Mouse (Mus musculus) neural tube, embryonic 11.5 days (tissue): ENCODE measurements around the gene Ptpn14. TPM values are rescaled to one million over a fixed set of nuclear protein-coding genes. Genes with fewer than 3 reads are reported as not detected.

Experiments
- ATAC-seq: fragments of 200-750 bp; cut with Nextera tagmentation; 2 replicates; pipeline ENCODE4 v1.8.0; 2017; ENCODE audit warnings: moderate number of reproducible peaks, mild to moderate bottlenecking, moderate TSS enrichment, moderate library complexity; ENCODE audit not compliant: insufficient read depth, low FRiP score, low TSS enrichment
- DNase-seq: peaks from one replicate; pipeline ENCODE4 v3.0.0-alpha.2; 2015; ENCODE audit warnings: low spot score
- H3K27ac ChIP-seq: fragments of 300-500 bp; sonication (generic); 2 replicates; pipeline ENCODE4 v1.5.1; 2014; ENCODE audit warnings: low read depth, mild to moderate bottlenecking, low read length
- H3K27me3 ChIP-seq: fragments of 300-500 bp; sonication (generic); 2 replicates; pipeline ENCODE4 v1.6.1; 2014; ENCODE audit warnings: mild to moderate bottlenecking, low read length, mixed read lengths; ENCODE audit not compliant: control insufficient read depth, insufficient read depth
- H3K36me3 ChIP-seq: fragments of 300-500 bp; sonication (generic); 2 replicates; pipeline ENCODE4 v1.6.1; 2014; ENCODE audit warnings: mild to moderate bottlenecking, low read length, moderate library complexity, mixed read lengths; ENCODE audit not compliant: control insufficient read depth, insufficient read depth
- H3K4me1 ChIP-seq: fragments of 300-500 bp; sonication (generic); 2 replicates; pipeline ENCODE4 v1.6.1; 2014; ENCODE audit warnings: low read length, mixed read lengths; ENCODE audit not compliant: control insufficient read depth, insufficient read depth
- H3K4me2 ChIP-seq: fragments of 300-500 bp; sonication (generic); 2 replicates; pipeline ENCODE4 v1.6.1; 2014; ENCODE audit warnings: low read depth, mild to moderate bottlenecking, moderate library complexity
- H3K4me3 ChIP-seq: fragments of 300-500 bp; sonication (generic); 2 replicates; pipeline ENCODE4 v1.5.1; 2014; ENCODE audit warnings: low read depth, low read length
- H3K9ac ChIP-seq: fragments of 300-500 bp; sonication (generic); 2 replicates; pipeline ENCODE4 v1.6.1; 2014; ENCODE audit warnings: mild to moderate bottlenecking, low read length
- H3K9me3 ChIP-seq: fragments of 300-500 bp; sonication (generic); 2 replicates; pipeline ENCODE4 v1.6.1; 2016; ENCODE audit warnings: low read length; ENCODE audit not compliant: control insufficient read depth
- WGBS: fragments of 180-500 bp; shearing (Covaris S2); extraction: QIAGEN DNeasy Blood & Tissue Kit; methylation state at CpG from one replicate; pipeline ENCODE4 v1.1.7; 2014; 5-methylcytosine and 5-hydroxymethylcytosine counted together
- polyA plus RNA-seq: library from polyadenylated mRNA; unstranded; fragments of >200 nt; fragmentation: Nextera tagmentation; extraction: Ambion mirVana; gene quantifications from 2 replicates; pipeline ENCODE4 v1.2.1, GENCODE M21; 2014

The Ptpn14 gene
- polyA plus RNA-seq, 1 experiment from 2014 or later: 7.5 TPM

DNA sequence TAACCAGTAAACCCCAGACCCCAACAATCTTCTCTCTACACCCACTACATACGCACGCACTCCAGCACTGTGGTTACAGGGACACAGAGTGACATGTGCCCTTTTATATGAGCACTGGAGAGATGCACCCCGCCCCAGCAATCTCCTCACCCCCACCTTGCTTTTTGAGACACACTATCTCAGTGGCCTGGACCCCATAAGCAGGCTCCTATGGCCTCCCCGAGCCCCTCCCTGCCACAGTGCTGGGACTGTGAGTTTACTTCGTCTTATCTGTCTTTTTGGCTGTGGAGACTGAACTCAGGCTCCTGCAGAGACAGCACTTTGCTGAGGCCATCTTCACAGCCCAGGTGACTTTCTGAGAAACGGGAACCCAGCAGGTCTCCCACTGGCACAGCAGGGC is 157.9 kb downstream of the Ptpn14 start:
- H3K4me1 ChIP-seq: no peaks in the 10 kb centered on the region; the same call in 1 of the 2 replicates
- H3K27ac ChIP-seq: no peak overlapping the region
- no peak overlapping the region for H3K4me3 ChIP-seq
- ATAC-seq: no peak
- no peak overlapping the region for H3K9ac ChIP-seq
- H3K36me3 ChIP-seq: no peaks in the 10 kb centered on the region
- WGBS: 81% methylated on average over 6 of the region's 6 CpGs
- DNase-seq: no peak
- no peaks in the 10 kb centered on the region for H3K9me3 ChIP-seq
- no peak overlapping the region for H3K4me2 ChIP-seq
- H3K27me3 ChIP-seq: no peaks in the 10 kb centered on the region

DNA sequence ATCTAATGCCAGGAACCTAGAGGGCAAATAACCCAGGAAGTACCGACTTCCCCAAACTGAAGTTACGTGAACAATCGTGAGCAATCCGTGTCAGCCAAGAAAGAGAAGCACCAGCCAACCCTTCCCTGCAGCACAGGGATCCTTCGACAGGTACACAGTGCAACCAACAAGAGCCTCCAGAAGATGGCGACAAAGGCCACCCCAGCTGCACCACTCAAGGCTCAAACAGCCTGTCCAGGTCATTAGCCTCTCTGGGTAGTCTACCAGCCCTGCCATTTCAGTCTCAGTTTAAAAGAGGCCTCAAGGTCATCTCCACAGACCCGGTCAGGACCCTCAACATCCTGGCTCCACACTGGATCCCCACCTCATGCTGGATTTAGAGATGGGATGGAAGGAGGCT is 159.4 kb downstream of the Ptpn14 start:
- WGBS: 37% methylated on average over 7 of the region's 7 CpGs

DNA sequence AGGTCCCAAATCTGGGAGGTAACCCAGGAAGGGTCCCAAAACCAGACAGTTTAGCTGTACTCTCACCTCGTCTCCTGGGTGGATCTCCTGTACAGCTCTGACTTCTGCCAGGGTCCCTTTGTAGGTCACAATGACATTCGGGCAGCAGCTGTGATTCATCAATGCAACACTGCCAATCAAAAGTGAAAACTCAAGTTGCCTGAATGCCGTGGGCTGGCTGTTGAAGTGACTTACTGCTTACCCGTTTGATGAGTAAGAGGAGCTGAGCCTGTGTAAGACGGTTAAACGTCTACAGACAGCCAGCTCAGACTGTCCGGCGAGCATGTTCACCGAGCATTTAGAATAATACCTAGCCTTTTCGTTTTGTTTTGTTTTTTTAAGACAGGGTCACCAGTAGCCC is 160.7 kb downstream of the Ptpn14 start:
- Histone ChIP-seq H3K4me1 (no peaks in the 10 kb centered on the region; the same call in 1 of the 2 replicates), H3K4me3 (no peak overlapping the region)
- WGBS: 82% methylated on average over 10 of the region's 10 CpGs

More for the DNA sequence above, 159.4 kb downstream of the Ptpn14 start:
- ATAC-seq (peak; percentile 14; the same call in 1 of the 2 replicates), DNase-seq (peak; percentile 79)
- Histone ChIP-seq H3K4me1 (no peaks in the 10 kb centered on the region; the same call in 1 of the 2 replicates), H3K36me3 (no peaks in the 10 kb centered on the region), H3K27ac (no peak overlapping the region), H3K4me3 (no peak overlapping the region), H3K9me3 (no peaks in the 10 kb centered on the region), H3K9ac (no peak overlapping the region), H3K27me3 (no peaks in the 10 kb centered on the region), H3K4me2 (no peak overlapping the region)

DNA sequence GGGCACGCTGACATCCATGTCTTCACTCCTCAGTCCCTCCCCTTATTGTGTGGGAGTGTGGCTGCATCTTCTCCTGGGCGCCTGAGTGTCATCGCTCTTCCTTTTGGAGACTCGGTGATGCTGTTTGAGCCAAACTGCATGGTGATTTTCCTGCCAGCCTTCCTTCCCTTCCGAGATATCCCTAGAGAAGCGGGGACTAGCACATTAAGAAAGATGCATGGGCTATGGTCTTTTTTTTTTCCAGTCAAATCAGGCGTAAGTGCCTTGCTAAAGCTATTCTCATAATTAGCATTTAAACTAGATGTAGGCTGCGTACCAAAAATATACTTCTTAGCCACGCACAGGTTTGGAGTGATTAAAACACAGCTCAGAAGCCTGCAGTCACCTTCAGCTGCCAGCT is 166.1 kb downstream of the Ptpn14 start:
- no peak overlapping the region for H3K4me2 ChIP-seq
- DNase-seq (no peak), ATAC-seq (no peak)
- H3K27me3 ChIP-seq: no peaks in the 10 kb centered on the region
- no peaks in the 10 kb centered on the region for H3K9me3 ChIP-seq
- no peak overlapping the region for H3K27ac ChIP-seq
- no peak overlapping the region for H3K9ac ChIP-seq
- H3K36me3 ChIP-seq: no peaks in the 10 kb centered on the region
- no peaks in the 10 kb centered on the region for H3K4me1 ChIP-seq
- no peak overlapping the region for H3K4me3 ChIP-seq
- WGBS: 89% methylated on average over 9 of the region's 9 CpGs

More for the DNA sequence above, 160.7 kb downstream of the Ptpn14 start:
- ATAC-seq (no peak), DNase-seq (no peak)
- Histone ChIP-seq H3K27me3 (no peaks in the 10 kb centered on the region), H3K9ac (no peak overlapping the region), H3K4me2 (no peak overlapping the region), H3K9me3 (no peaks in the 10 kb centered on the region), H3K36me3 (no peaks in the 10 kb centered on the region), H3K27ac (no peak overlapping the region)

DNA sequence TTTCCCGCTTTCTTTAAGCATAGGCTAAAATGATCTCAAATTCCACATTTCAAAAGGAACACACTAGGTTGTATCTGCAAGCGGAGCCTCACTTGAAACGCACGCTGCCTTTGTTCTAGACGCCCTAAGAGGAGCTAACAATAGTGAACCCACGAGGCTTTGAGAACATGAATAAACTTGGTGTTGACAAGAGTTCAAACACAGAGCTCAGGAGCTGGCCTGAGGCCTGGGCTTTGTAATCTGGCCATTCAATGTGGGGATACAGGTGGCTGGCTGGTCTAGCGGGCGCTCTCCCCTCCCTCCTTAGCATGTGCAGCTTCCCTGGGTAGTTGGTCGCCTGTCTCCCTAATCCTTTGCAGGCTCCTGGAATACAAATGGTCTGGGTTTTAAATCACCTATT is 169.8 kb downstream of the Ptpn14 start:
- no peak overlapping the region for H3K4me3 ChIP-seq
- no peak overlapping the region for H3K27ac ChIP-seq
- no peak overlapping the region for H3K9ac ChIP-seq
- no peak overlapping the region for H3K4me2 ChIP-seq
- WGBS: 66% methylated on average over 9 of the region's 9 CpGs
- no peak for DNase-seq
- no peaks in the 10 kb centered on the region for H3K27me3 ChIP-seq
- no peaks in the 10 kb centered on the region for H3K36me3 ChIP-seq
- no peak for ATAC-seq
- no peaks in the 10 kb centered on the region for H3K9me3 ChIP-seq
- no peaks in the 10 kb centered on the region for H3K4me1 ChIP-seq

DNA sequence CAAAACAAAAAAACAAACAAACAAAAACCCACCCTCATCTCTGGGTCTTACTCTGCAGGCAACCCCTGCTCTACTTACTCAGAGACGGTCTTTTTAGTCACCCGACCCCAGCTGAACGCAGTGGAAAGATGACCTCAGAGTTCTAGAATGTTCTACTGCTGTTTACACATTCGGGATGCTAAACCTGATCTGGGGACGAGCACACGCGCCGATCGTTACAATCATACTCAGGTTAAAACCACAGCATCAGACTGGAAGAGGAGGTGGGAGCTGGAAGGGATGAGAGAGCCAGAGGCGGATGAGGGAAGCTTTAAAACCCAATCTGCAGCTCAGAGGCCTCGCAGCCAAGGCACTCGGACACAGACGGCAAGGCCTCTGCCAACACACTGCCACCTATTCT is 170.6 kb downstream of the Ptpn14 start:
- H3K4me3 ChIP-seq: no peak overlapping the region
- H3K4me2 ChIP-seq: no peak overlapping the region
- H3K9me3 ChIP-seq: no peaks in the 10 kb centered on the region
- no peak for ATAC-seq
- H3K36me3 ChIP-seq: no peaks in the 10 kb centered on the region
- no peak overlapping the region for H3K9ac ChIP-seq
- DNase-seq: no peak
- WGBS: 90% methylated on average over 13 of the region's 13 CpGs
- H3K27me3 ChIP-seq: no peaks in the 10 kb centered on the region
- no peaks in the 10 kb centered on the region for H3K4me1 ChIP-seq
- no peak overlapping the region for H3K27ac ChIP-seq

DNA sequence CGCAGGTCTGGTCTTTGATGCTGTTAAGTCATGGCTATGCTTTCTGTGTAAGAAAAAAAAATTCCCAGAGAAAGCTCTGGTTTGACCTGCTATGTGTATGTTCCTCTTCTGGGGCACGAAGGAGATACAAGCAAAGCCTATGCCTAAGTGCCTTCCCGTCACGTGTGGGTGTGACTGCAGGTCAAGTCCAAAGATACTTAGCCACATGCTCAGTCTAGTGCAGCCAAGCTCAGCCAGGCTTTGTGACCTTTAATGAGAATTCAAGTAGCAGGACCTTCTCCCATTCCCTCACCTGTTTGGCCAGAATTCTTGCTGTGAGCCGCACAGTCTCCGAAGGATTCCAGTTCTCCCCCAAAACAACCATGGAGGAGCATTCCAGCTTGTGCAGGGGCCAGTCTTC is 171.5 kb downstream of the Ptpn14 start:
- ATAC-seq: no peak
- no peak overlapping the region for H3K27ac ChIP-seq
- WGBS: 91% methylated on average over 6 of the region's 6 CpGs
- H3K9ac ChIP-seq: no peak overlapping the region
- H3K4me3 ChIP-seq: no peak overlapping the region
- DNase-seq: no peak
- H3K36me3 ChIP-seq: no peaks in the 10 kb centered on the region
- no peaks in the 10 kb centered on the region for H3K27me3 ChIP-seq
- H3K9me3 ChIP-seq: no peaks in the 10 kb centered on the region
- no peaks in the 10 kb centered on the region for H3K4me1 ChIP-seq
- no peak overlapping the region for H3K4me2 ChIP-seq

DNA sequence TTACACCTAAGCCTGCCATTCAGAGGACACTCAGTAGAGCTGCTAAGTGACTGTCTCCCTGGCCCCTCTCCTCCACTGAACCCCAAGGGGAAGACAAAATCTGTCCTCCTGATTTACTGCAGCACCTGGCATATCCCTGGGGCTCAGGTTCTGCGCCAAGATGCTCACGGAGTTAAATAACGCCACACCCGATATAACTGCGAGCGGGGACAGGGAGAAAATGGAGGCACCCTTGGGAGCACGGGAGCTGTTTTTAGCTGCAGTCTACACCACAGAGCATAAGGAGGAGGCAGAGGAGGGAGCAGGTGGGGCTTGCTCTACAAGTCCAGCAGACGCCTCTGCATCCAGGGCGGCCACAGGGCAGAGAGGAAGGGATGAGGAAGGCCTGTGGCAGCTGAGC is 174.3 kb downstream of the Ptpn14 start:
- DNase-seq (no peak), ATAC-seq (no peak)
- no peak overlapping the region for H3K4me3 ChIP-seq
- no peaks in the 10 kb centered on the region for H3K27me3 ChIP-seq
- H3K4me1 ChIP-seq: no peaks in the 10 kb centered on the region
- WGBS: 90% methylated on average over 9 of the region's 9 CpGs
- H3K9me3 ChIP-seq: no peaks in the 10 kb centered on the region
- no peak overlapping the region for H3K4me2 ChIP-seq
- H3K36me3 ChIP-seq: no peaks in the 10 kb centered on the region
- no peak overlapping the region for H3K27ac ChIP-seq
- H3K9ac ChIP-seq: no peak overlapping the region

DNA sequence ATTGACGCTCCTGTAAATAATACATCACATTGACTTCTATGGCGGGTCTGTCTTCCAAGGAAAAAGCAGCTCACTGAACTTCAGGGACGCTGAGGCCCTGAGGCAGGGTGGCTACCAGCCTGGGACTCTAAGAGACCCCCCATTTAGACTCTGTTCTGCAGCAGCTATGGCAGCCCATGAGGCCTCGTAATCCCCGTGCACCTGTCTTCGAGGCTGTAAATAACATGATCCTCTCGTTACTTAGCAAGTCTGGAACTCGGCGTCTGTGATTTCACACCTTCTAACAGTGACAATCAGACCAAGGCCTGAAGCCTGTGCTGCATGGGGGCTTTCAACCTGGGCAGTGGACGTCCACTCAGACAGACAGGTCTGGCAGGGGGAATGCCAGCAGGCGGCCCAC is 175.1 kb downstream of the Ptpn14 start:
- 74% methylated on average over 11 of the region's 11 CpGs for WGBS
- ATAC-seq (no peak), DNase-seq (no peak)
- Histone ChIP-seq H3K36me3 (no peaks in the 10 kb centered on the region; the same call in 1 of the 2 replicates), H3K4me1 (no peaks in the 10 kb centered on the region), H3K27ac (no peak overlapping the region), H3K9ac (no peak overlapping the region), H3K4me3 (no peak overlapping the region), H3K4me2 (no peak overlapping the region), H3K27me3 (no peaks in the 10 kb centered on the region), H3K9me3 (no peaks in the 10 kb centered on the region)
